Mouse (Mus musculus): Measurements from ENCODE around the gene Scml4. TPM values are rescaled to one million over a fixed set of nuclear protein-coding genes. Genes with fewer than 3 reads are reported as not detected.

Gene Scml4
- polyA plus RNA-seq, 1 experiment from 2014 or later: 0.61 TPM

DNA sequence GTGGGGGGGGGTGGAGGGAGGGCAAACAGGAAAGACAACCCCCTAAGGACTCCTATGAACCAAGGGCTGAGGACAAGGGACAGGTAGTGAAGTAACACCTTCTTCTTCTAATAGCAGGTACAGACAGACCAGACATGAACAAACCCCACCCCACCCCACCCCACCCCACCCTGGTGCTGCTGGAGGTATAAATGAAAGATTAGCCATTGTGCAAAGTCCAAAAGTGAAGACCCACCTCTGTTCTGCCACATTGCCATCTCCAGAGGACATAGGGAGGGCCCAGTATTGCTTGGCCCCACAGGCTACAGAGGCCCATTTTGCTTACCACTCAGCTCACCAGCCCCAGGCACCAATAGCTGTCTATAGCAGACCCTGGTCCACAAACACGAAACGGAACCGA lies 95.0 kb downstream of the Scml4 start:
- no peak for ATAC-seq (ENCODE audit: borderline replicate concordance, extremely low read depth, low FRiP score, low TSS enrichment)
- Histone ChIP-seq H3K9me3 (no peaks in the 10 kb centered on the region), H3K36me3 (no peaks in the 10 kb centered on the region), H3K27me3 (peaks cover 51% of the 10 kb centered on the region), H3K9ac (no peak overlapping the region), H3K27ac (no peak overlapping the region), H3K4me1 (peaks cover 8% of the 10 kb centered on the region; the same call in 1 of the 2 replicates), H3K4me3 (no peak overlapping the region), H3K4me2 (no peak overlapping the region)
- WGBS: 92% methylated on average over 3 of the region's 3 CpGs

DNA sequence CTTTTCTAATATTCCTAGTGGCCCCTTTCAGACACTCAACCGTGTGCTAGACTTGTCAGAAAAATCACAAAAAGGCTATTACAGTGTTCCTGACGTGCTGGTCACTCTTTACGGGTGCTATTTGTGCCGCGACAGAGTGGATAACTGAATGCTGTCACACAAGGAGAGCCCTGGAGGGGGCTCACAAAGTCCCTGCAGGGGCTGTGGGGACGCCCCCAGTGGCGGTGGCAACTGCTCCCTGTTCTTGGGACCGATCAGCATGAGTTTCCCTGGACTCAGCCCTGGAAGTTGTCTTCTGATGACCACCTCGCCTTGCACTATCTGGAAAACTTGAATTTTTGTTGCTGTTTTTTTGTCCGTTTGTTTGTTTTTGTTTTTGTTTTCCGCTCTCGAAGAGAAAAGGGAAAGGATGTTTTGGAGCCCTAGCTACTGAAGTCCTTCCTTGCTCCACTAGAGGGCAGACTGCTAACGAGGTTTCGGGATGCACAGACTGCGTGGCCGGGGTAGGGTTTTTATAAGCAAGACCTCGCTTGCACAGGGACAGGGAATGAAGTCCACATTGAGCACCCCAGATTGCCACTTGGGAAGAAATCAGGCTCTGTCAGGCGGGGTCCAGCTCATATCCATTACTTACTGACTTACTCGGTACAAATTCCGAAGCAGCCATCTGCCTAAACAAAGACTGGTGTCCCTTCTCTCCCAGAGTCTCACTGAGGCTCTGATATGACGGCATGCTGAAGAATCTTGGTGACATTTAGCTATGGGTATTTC lies 97.9 kb downstream of the Scml4 start:
- Histone ChIP-seq H3K4me3 (peak overlapping the region; percentile 37), H3K4me2 (peak overlapping the region; percentile 54), H3K36me3 (no peaks in the 10 kb centered on the region), H3K9me3 (no peaks in the 10 kb centered on the region), H3K27ac (no peak overlapping the region), H3K9ac (peak overlapping the region; percentile 29), H3K27me3 (peaks cover 41% of the 10 kb centered on the region), H3K4me1 (peaks cover 5% of the 10 kb centered on the region; the same call in 1 of the 2 replicates)
- ATAC-seq (ENCODE audit: borderline replicate concordance, extremely low read depth, low FRiP score, low TSS enrichment): peak; percentile 74; the same call in 1 of the 2 replicates
- WGBS: 6% methylated on average over 21 of the region's 21 CpGs

DNA sequence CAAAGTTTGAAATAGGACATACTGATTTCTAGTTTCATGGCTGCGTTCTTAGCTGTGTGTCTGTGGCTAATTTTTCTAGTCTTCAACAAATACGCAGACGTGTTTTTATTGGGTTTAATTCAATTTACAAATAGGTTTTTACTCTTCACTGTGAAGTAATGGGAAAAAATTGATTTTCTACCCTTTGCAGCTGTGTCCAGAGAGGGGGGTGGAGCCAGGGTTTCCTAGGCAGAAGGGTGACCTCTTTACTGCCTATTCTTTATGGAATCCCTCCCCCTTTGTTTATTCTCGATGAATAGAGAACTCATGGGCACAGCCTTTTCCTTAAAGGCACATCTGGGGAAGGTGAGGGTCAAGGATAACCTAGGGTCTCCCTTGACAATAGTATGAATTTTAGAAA lies 98.5 kb downstream of the Scml4 start:
- peak overlapping the region; percentile 37 for H3K4me3 ChIP-seq
- no peaks in the 10 kb centered on the region for H3K9me3 ChIP-seq
- WGBS: 51% methylated on average over 4 of the region's 4 CpGs
- H3K4me2 ChIP-seq: peak overlapping the region; percentile 54
- no peak overlapping the region for H3K27ac ChIP-seq
- ATAC-seq (ENCODE audit: borderline replicate concordance, extremely low read depth, low FRiP score, low TSS enrichment): no peak
- peaks cover 5% of the 10 kb centered on the region; the same call in 1 of the 2 replicates for H3K4me1 ChIP-seq
- H3K9ac ChIP-seq: 0 out of 2 replicates have a peak overlapping the region, but pooled peaks have one; percentile 27
- H3K36me3 ChIP-seq: no peaks in the 10 kb centered on the region
- H3K27me3 ChIP-seq: peaks cover 35% of the 10 kb centered on the region

DNA sequence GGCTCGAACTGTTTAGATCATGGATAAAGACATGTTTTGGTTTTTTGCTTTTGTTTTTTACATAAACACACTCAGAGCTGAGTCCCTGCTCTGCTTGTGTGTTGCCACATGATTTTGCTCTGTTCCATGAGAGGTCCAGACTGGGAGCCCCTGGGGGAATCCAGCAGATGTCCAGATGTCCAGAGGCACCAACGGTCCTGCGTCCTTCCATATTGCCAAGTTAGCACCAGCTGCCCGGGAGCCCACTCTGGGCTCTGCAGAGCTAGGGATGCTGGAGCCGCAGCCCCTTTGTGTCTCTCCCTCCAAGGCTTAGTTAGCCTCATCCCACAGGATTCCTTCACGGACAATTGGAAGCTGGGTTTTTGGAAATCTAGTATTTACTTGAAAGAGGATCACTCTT lies 101.6 kb downstream of the Scml4 start:
- Histone ChIP-seq H3K27me3 (peaks cover 16% of the 10 kb centered on the region; the same call in 1 of the 2 replicates), H3K36me3 (no peaks in the 10 kb centered on the region), H3K9ac (no peak overlapping the region), H3K27ac (0 out of 2 replicates have a peak overlapping the region, but pooled peaks have one; percentile 27), H3K4me1 (peaks cover 5% of the 10 kb centered on the region; the same call in 1 of the 2 replicates), H3K4me2 (no peak overlapping the region), H3K9me3 (no peaks in the 10 kb centered on the region), H3K4me3 (no peak overlapping the region)
- ATAC-seq (ENCODE audit: borderline replicate concordance, extremely low read depth, low FRiP score, low TSS enrichment): no peak
- 62% methylated on average over 6 of the region's 6 CpGs for WGBS

DNA sequence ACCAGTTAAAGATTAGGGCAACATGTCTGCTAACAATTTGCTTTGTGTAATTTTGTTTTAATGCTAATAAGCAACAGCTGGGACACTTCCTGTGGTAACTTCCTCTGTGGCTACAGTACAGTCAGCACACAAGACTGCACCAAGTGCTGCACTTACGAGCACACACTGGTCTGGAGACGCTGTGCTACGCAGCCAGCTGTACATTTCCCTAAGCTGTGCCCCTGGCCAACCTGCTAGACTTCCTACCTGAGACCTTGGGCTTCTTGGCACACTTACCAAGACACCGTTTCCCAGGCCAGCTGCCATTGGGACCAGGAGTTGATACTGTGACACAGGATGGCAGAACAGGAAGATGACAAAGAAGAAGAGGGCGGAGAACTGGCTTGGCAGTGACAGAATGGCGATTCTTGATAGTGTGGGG lies 102.0 kb downstream of the Scml4 start:
- Histone ChIP-seq H3K4me1 (peaks cover 5% of the 10 kb centered on the region; the same call in 1 of the 2 replicates), H3K36me3 (no peaks in the 10 kb centered on the region), H3K27ac (0 out of 2 replicates have a peak overlapping the region, but pooled peaks have one; percentile 27), H3K4me3 (no peak overlapping the region), H3K9ac (no peak overlapping the region), H3K9me3 (no peaks in the 10 kb centered on the region), H3K27me3 (peaks cover 12% of the 10 kb centered on the region; the same call in 1 of the 2 replicates), H3K4me2 (no peak overlapping the region; the same call in 1 of the 2 replicates)
- WGBS: 72% methylated on average over 6 of the region's 6 CpGs
- ATAC-seq (ENCODE audit: borderline replicate concordance, extremely low read depth, low FRiP score, low TSS enrichment): peak; percentile 76

DNA sequence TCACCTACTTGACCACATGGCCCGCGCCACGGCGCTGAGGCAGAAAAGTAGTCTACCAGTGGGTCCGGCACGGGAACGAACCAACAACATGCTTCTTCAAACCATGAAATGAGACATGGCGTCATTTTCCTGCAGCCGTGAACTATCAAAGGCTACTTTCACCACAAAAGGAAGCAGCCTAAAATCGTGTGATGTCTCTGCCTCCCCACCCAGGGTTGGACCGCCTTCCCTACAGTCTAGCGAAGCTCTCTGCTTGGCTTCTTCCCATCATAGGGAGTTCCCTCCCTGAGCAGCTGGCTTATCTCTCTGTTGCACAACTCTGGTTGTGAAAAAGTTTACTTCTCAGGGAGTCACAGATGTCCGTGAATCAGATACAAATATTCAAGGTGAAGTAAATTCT lies 102.5 kb downstream of the Scml4 start:
- Histone ChIP-seq H3K27me3 (peaks cover 7% of the 10 kb centered on the region; the same call in 1 of the 2 replicates), H3K4me3 (no peak overlapping the region), H3K9ac (no peak overlapping the region), H3K36me3 (no peaks in the 10 kb centered on the region), H3K9me3 (no peaks in the 10 kb centered on the region), H3K4me1 (peaks cover 5% of the 10 kb centered on the region; the same call in 1 of the 2 replicates), H3K4me2 (no peak overlapping the region; the same call in 1 of the 2 replicates), H3K27ac (0 out of 2 replicates have a peak overlapping the region, but pooled peaks have one; percentile 27)
- 76% methylated on average over 13 of the region's 13 CpGs for WGBS
- no peak for ATAC-seq (ENCODE audit: borderline replicate concordance, extremely low read depth, low FRiP score, low TSS enrichment)

DNA sequence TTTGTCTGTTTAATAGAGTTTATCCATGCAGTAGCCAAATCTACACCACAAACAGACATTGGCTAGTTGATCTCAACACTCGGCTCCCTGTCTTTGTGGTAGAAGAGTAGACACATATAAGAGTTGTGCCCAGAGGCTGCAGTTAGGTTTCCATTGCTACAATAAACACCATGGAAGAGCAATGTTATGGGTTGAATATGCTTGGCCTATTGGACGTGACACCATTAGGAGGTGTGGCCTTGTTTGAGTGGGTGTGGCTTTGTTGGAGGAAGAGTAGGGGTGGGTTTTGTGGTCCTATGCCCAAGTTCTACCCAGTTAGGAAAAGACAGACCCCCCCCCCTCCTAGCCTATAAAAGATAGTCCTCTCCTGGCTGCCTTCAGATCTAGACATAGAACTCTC lies 102.9 kb downstream of the Scml4 start:
- Histone ChIP-seq H3K27ac (no peak overlapping the region), H3K9ac (no peak overlapping the region), H3K4me2 (no peak overlapping the region), H3K27me3 (peaks cover 4% of the 10 kb centered on the region; the same call in 1 of the 2 replicates), H3K36me3 (no peaks in the 10 kb centered on the region), H3K4me3 (no peak overlapping the region), H3K4me1 (peaks cover 5% of the 10 kb centered on the region; the same call in 1 of the 2 replicates), H3K9me3 (no peaks in the 10 kb centered on the region)
- ATAC-seq (ENCODE audit: borderline replicate concordance, extremely low read depth, low FRiP score, low TSS enrichment): no peak
- whole genome bisulfite sequencing: 81% methylated on average over 2 of the region's 2 CpGs

DNA sequence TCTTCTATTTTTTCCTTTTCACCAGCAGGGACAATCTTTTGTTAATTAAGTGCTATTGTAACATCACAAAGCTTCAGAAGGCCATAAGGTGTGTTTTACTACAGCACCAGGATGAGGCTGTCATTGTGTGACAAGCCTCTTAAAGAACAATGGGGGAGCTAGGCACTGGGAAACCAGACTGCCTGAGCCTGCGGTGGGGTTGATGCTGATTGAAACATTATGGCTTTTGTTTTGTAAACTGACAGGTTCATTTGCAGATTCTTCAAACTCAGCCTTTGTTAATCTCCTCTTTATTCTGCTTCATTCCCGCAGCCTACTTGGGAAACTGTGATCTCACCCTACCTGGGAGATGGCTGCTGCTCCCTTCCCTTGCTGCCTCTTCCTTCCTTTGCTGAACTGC lies 108.2 kb downstream of the Scml4 start:
- no peak overlapping the region for H3K9ac ChIP-seq
- H3K4me1 ChIP-seq: no peaks in the 10 kb centered on the region
- H3K4me2 ChIP-seq: no peak overlapping the region
- no peaks in the 10 kb centered on the region for H3K9me3 ChIP-seq
- ATAC-seq (ENCODE audit: borderline replicate concordance, extremely low read depth, low FRiP score, low TSS enrichment): no peak
- WGBS: 15% methylated on average over 2 of the region's 2 CpGs
- H3K27me3 ChIP-seq: peaks cover 3% of the 10 kb centered on the region; the same call in 1 of the 2 replicates
- H3K36me3 ChIP-seq: no peaks in the 10 kb centered on the region
- no peak overlapping the region for H3K4me3 ChIP-seq
- H3K27ac ChIP-seq: no peak overlapping the region

DNA sequence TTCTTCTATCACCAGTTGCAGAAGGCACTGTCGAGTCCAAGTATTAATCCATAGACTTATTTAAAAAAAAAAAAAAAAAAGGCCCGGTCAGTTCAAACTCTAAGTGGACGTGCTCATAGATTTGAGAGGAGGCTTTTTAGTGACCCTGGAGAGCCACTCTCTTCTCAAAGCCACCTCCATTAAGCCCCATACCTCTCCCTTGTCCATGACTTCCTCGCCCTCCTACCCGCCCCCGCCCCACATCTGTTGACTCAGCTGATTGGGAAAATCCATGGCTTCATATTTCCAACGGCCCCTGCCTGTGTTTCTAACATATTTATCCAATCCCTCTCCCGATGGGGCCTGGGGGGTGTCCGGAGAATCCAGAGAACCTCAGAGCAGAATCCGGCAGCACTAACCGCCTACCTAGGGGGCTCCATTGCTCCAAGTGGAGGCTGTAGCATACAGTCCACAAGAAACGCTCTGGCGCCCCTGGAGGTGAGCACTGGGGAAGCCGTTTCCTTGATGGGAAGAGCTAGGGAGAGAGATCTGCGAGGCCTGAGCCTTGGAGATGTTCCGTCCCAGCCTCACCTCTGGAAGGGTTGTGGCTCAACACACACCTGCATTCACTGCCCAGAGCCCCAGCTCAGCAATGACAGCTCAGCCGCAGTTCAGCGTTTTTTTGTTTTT lies 112.5 kb downstream of the Scml4 start:
- no peaks in the 10 kb centered on the region for H3K36me3 ChIP-seq
- H3K9me3 ChIP-seq: no peaks in the 10 kb centered on the region
- no peak overlapping the region for H3K27ac ChIP-seq
- WGBS: 21% methylated on average over 18 of the region's 18 CpGs
- peaks cover 3% of the 10 kb centered on the region; the same call in 1 of the 2 replicates for H3K27me3 ChIP-seq
- H3K9ac ChIP-seq: no peak overlapping the region
- 0 out of 2 replicates have a peak overlapping the region, but pooled peaks have one; percentile 14 for H3K4me3 ChIP-seq
- H3K4me1 ChIP-seq: no peaks in the 10 kb centered on the region
- no peak overlapping the region for H3K4me2 ChIP-seq
- peak; percentile 83; the same call in 1 of the 2 replicates for ATAC-seq (ENCODE audit: borderline replicate concordance, extremely low read depth, low FRiP score, low TSS enrichment)

DNA sequence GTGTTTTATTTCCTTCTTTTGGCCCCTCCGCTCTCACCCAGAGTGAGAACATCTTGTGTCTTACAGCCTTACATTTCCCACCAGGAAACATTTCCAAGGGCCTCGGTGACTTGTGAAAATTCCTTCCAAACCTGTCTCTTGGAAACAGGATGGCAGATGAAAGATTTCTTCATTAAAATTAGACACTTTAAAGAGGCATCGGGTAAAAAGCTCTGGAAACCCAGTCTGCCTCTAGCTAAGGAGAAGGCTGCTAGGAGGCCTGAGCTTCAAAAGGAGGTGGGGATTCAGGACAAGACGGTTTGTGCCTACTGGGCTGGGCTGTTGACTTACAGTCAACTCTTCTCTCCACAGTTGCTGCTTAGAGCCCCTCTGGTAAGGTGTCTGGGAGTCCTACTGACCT lies 113.4 kb downstream of the Scml4 start:
- Histone ChIP-seq H3K27me3 (peaks cover 3% of the 10 kb centered on the region; the same call in 1 of the 2 replicates), H3K4me3 (no peak overlapping the region), H3K36me3 (no peaks in the 10 kb centered on the region), H3K4me1 (no peaks in the 10 kb centered on the region), H3K9ac (no peak overlapping the region), H3K27ac (no peak overlapping the region), H3K9me3 (no peaks in the 10 kb centered on the region), H3K4me2 (no peak overlapping the region)
- WGBS: 60% methylated on average over 4 of the region's 4 CpGs
- ATAC-seq (ENCODE audit: borderline replicate concordance, extremely low read depth, low FRiP score, low TSS enrichment): no peak

DNA sequence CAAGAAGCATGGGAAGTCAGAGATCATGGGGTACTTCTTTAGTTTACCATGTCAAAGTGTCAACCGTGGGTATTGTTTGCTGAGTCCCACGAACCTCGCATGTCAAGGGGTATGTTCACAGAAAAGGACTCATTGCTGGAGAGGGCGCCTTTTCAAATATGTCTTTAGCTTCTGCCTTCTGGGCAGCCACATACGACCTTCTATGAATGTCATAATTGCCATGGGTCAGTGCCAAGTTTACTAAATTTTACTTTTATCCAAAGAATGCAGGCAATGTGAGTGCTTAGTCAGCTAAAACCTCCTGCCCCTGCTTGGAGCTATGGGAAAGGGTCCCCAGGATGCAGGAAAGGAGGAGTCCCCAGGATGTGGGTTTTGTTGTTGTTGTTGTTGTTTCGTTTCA lies 116.4 kb downstream of the Scml4 start:
- ATAC-seq (ENCODE audit: borderline replicate concordance, extremely low read depth, low FRiP score, low TSS enrichment): no peak

More for the DNA sequence above, 116.4 kb downstream of the Scml4 start:
- no peak overlapping the region for H3K4me2 ChIP-seq
- H3K9me3 ChIP-seq: no peaks in the 10 kb centered on the region
- H3K4me1 ChIP-seq: no peaks in the 10 kb centered on the region
- no peak overlapping the region for H3K9ac ChIP-seq
- WGBS: 61% methylated on average over 6 of the region's 6 CpGs
- no peak overlapping the region for H3K27ac ChIP-seq
- no peak overlapping the region for H3K4me3 ChIP-seq
- H3K36me3 ChIP-seq: no peaks in the 10 kb centered on the region
- H3K27me3 ChIP-seq: no peaks in the 10 kb centered on the region
